Mouse (Mus musculus): ENCODE results near the gene Spag7.

GRCm38 (mm10) chr11:70653345-70654197 is 15.6 kb downstream of the Spag7 start:
- TF ChIP-seq POLR2A (IDR thresholded peaks at IDR 0.05; ENCODE audit: low read depth, low read length) (peak; percentile 53), CTCF (IDR thresholded peaks at IDR 0.05; ENCODE audit: borderline replicate concordance, insufficient read depth, low read length) (no peak)

Data from embryonic fibroblast, embryonic 13.5 days (primary cell).